1 mouse cellular context compared by ENCODE assay signal in genomic region chr14:50799502-50800259, GRCm38 (mm10).
TF ChIP-seq lines count a peak whose summit lies in the region.

No protein-coding gene starts in this region.

TF ChIP-seq in CH12.LX, 34 proteins besides CTCF, POLR2A, EP300 and RAD21 (continued from another document):
- no peak for TF ChIP-seq POLR2AphosphoS2 (IDR thresholded peaks at IDR 0.05; ENCODE audit: low read depth, low read length)
TF ChIP-seq in CH12.LX: peak in this region for 4.
